Mouse (Mus musculus): ENCODE results near the gene Cracr2a.

Gene Cracr2a

GRCm38 (mm10) chr6:127625135-127625534, 64.0 kb downstream of the Cracr2a start:
- peak; percentile 87 for DNase-seq (ENCODE audit: low spot score)

- DNase-seq (ENCODE audit: low spot score): no peak
Measured at GRCm38 (mm10) chr6:127627453-127627852, 66.3 kb downstream of the Cracr2a start.

- DNase-seq (ENCODE audit: low spot score): no peak
Measured at GRCm38 (mm10) chr6:127629249-127629648, 68.1 kb downstream of the Cracr2a start.

DNA sequence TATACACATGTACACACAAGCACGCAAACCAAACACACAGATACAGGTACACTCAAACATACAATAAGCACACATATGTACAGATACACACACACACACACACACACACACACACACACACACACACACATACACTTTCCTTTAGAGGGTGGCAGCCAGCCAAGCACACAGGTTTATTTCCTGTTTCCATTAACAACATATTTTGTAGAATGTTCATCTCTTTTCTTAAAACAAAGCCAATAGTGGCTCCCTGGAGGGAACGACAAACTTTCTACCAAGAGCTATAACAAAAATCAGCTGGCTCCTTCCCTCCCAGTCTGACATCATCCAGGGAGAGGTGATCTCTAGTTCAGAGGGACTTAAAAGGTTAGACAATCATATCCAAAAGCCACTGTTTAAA, 73.7 kb downstream of the Cracr2a start:
- no peak for DNase-seq (ENCODE audit: low spot score)

DNA sequence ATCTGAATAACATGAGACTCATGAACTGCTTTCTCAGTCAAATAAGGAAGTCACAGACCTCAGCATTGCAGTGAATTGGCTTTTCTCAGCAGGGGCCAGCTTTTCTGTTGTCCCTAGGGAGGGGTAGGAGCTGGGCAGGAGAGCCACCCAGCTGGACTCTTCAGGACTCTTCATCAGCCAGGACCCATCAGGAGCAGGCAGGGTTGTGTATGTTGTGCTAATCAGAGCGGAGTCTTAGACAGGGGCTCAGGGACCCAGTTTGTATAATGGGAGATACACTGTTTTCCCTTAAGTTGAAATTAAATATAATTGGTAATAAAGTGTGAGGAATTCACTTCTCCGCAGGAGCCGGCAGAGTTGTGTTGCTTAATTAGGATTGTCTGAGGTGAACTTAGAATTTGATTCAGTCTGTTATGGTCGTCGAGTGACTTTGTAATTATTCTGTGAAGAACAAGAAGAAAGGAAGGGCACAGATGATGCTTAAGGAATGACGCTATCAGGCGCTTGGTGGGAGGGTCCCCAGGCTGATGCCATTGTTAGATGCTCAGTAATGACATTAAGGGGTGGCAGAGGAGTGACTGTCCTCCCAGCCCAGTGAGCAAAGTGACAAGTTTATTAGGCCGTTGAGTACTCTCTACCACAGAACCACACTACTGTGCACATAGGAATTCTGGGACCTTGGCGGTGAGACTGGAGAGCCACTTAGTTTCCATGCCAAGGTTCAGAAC, 74.5 kb downstream of the Cracr2a start:
- DNase-seq (ENCODE audit: low spot score): no peak

- no peak for DNase-seq (ENCODE audit: low spot score)
Measured at GRCm38 (mm10) chr6:127641077-127641801, 80.1 kb downstream of the Cracr2a start.

- no peak for DNase-seq (ENCODE audit: low spot score)
Measured at GRCm38 (mm10) chr6:127655988-127656387, 94.8 kb downstream of the Cracr2a start.

DNA sequence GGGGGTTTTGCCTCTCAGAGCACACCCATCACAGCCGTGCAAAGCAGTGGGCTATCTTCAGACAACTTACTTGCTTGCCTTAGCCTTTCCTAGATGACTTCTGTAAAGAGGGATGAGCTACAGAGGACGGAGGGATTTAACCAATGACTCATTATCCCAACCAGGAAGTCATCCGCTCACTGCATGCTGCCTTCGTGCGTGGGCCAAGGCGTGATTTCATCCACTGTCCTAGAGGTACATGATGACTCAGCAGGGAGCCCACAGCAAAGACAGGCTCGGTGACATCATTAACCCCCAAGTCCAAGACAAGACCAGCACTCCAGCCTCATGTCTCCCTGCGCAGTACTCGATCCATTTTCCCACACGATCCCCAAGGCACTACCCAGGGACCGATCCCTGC, 96.0 kb downstream of the Cracr2a start:
- no peak for DNase-seq (ENCODE audit: low spot score)

DNA sequence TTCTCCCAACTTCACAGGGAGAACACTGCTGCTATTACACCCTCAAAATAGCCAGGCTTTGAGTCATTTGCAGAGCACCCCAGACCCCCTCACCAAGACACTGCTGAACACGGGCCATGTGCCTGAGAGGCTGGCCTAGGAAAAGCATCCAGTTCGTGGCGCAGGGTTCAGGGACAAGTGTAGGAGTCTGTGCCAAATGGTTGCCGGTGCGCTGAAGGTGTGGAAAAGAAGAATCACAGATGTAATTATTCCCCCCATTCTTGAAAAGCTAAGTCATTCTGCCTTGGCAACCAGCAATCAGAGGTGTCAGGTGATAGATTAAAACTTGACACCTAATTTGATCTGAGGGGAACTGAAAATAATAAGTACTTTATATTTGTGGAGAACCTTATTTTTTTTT, 98.3 kb downstream of the Cracr2a start:
- DNase-seq (ENCODE audit: low spot score): no peak

GRCm38 (mm10) chr6:127659966-127660365, 98.8 kb downstream of the Cracr2a start:
- DNase-seq (ENCODE audit: low spot score): no peak

DNA sequence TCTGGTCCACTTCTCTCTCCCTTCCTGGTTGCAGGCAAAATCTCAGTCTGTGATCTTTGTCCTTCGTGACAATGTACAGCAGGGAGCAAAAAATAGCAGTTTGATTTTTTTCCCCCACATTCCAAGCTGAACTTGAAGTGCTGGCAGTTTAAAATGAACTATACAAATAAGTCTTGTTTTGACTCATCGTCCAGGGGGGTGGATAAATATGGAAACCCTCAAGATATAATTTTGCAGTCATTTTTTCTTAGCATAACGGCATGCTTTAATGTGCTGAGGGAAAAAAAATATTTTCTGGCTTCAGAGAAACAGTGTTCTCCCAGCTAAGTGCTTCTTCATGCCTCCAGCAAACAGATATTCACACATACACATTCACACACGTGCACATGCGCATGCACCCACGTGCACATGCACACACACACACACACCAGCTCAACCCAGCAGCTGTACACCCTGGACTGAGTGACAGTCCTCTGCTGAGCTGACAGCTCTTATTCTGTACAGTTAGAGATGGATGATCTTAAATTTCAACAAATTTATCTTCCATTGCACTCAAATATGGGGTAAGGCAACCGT, 100.7 kb downstream of the Cracr2a start:
- DNase-seq (ENCODE audit: low spot score): no peak

- no peak for DNase-seq (ENCODE audit: low spot score)
Measured at GRCm38 (mm10) chr6:127663263-127663662, 102.1 kb downstream of the Cracr2a start.

- DNase-seq (ENCODE audit: low spot score): no peak
Measured at GRCm38 (mm10) chr6:127669313-127669712, 108.2 kb downstream of the Cracr2a start.

DNA sequence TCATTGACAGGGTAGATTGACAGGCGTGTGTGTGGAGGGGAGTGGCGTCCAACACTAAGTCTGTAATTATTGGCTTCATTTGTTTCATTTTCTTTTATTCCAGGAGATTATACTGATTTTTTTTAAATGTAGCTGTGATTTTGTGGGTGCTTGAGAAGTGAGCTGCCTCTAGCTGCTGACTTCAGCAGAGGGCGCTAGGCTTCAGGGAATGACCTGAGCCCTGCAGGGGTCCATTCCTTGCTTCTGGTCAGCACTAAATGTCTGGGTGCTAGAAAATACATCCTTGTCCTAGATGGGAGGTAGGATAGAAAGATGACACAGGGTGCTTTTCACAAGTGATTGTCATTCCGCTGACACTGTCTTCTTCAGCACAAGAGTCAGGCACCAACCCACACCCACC, 108.9 kb downstream of the Cracr2a start:
- no peak for DNase-seq (ENCODE audit: low spot score)

DNA sequence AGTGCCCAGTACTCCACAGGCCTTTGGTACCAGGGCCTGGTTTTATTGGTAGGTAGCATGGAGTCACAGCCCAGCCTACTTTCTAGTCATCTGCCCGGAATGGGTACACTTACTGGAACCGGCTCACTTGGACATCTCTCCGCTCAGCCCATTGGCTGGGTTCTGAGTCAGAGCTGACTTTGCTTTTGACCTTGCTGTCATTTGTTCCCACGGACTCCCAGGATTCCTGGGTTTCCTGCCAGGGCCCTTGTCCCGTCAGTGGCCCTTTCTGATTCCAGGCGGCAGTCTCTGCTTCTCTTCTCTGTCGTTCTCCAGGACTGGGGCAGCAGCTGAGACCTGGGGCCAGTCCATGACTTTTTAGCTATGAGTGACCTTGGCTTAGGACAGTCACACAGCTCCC, 110.9 kb downstream of the Cracr2a start:
- DNase-seq (ENCODE audit: low spot score): no peak

- DNase-seq (ENCODE audit: low spot score): no peak
Measured at GRCm38 (mm10) chr6:127676866-127677265, 115.7 kb downstream of the Cracr2a start.

DNA sequence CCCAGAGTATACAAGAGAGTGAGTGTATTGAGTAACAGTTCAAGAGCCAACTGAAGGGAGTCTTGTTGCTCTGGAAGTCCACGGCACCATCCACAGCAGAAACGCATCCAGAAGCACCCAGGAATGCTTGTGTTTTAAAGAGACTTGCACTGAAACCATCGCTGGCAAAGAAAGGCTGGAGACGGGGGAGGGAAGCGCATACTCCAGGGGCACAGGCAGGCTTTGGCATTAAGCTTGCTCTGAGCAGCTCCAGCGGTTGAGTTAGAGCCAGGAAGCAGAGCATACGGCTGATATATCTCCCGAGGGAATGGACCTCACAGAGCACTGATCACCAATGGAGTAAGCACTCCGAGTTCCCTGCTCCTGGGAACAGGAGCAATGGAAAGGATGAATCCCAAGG, 117.2 kb downstream of the Cracr2a start:
- no peak for DNase-seq (ENCODE audit: low spot score)

GRCm38 (mm10) chr6:127678998-127679397, 117.9 kb downstream of the Cracr2a start:
- DNase-seq (ENCODE audit: low spot score): no peak

- no peak for DNase-seq (ENCODE audit: low spot score)
Measured at GRCm38 (mm10) chr6:127680784-127681183, 119.6 kb downstream of the Cracr2a start.

GRCm38 (mm10) chr6:127683561-127683960, 122.4 kb downstream of the Cracr2a start:
- no peak for DNase-seq (ENCODE audit: low spot score)

- DNase-seq (ENCODE audit: low spot score): no peak
Measured at GRCm38 (mm10) chr6:127684981-127685380, 123.8 kb downstream of the Cracr2a start.

DNA sequence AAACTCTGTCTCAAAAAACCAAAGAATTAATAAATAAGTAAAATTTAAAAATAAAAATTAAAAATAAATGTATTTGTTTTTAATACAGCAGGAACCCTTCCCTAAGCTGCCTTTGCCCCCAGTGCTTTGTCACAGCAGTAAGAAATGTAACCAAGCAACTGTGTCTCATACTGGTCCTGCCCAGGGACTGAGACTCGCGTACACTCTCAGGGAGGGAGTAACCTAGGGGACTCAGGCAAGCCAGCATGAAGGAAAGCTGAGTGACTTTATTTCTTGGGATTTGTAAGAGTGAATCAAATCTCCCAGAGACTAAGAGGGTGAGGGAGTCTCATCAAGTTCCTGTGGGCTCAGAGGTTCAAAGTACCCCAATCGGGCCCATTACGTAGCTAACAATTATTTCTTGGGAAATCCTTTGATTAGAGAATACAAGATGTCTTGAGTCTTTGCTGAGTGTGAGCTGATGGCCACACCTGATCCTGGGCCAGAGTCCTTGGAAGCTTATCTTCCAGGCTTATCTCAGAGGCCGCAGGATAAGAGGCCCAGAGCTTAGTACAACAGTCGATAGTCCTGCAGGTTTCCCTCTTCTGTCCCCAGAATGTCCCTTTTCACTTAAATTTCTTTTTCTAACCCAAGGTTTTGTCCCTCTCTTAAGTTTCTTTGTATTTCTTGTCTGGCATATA, 126.2 kb downstream of the Cracr2a start:
- DNase-seq (ENCODE audit: low spot score): no peak

GRCm38 (mm10) chr6:127692298-127692697, 131.2 kb downstream of the Cracr2a start:
- no peak for DNase-seq (ENCODE audit: low spot score)

All from testis, postnatal 10 days (tissue).